Mouse (Mus musculus) brain, embryonic 14.5 days (tissue): Measurements from ENCODE around the gene Arhgef33.

Source experiments
- CTCF ChIP-seq: fragments of 200-500 bp; IDR thresholded peaks from 2 replicates; pipeline ENCODE4 v1.5.1; 2012; ENCODE audit warnings: inconsistent platforms, mild to moderate bottlenecking, moderate library complexity, borderline replicate concordance; ENCODE audit not compliant: insufficient read depth, insufficient read length; ENCODE audit errors: extremely low read depth
- POLR2A ChIP-seq: fragments of 200-500 bp; IDR thresholded peaks from 2 replicates; pipeline ENCODE4 v1.6.1; 2012; ENCODE audit warnings: mild to moderate bottlenecking, inconsistent platforms, borderline replicate concordance; ENCODE audit not compliant: poor library complexity, insufficient read depth, insufficient read length, severe bottlenecking; ENCODE audit errors: extremely low read depth

GRCm38 (mm10) chr17:80431997-80432396, 124.8 kb downstream of the Arhgef33 start:
- no peak for TF ChIP-seq CTCF
- no peak for TF ChIP-seq POLR2A
